Mouse (Mus musculus) midbrain, embryonic 10.5 days (tissue): ENCODE data around the gene Pdcd5. TPM values are rescaled to one million over a fixed set of nuclear protein-coding genes. Genes with fewer than 3 reads are reported as not detected.
A peak's percentile ranks its signal among the peaks of the same experiment; 100 is the strongest.

Source experiments
- DNase-seq: peaks from one replicate; pipeline ENCODE4 v3.0.0-alpha.2; 2017; ENCODE audit warnings: low spot score
- H3K27ac ChIP-seq: fragments of 300-500 bp; sonication (generic); replicated peaks from 2 replicates; pipeline ENCODE4 v1.5.1; 2016; ENCODE audit warnings: mild to moderate bottlenecking
- H3K27me3 ChIP-seq: fragments of 300-500 bp; sonication (generic); 2 replicates; pipeline ENCODE4 v1.6.1; 2016; ENCODE audit warnings: low read depth, mild to moderate bottlenecking; ENCODE audit not compliant: poor library complexity, severe bottlenecking
- H3K36me3 ChIP-seq: fragments of 300-500 bp; sonication (generic); 2 replicates; pipeline ENCODE4 v1.6.1; 2016; ENCODE audit warnings: mild to moderate bottlenecking, moderate library complexity
- H3K4me1 ChIP-seq: fragments of 300-500 bp; sonication (generic); 2 replicates; pipeline ENCODE4 v1.6.1; 2016
- H3K4me3 ChIP-seq: fragments of 300-500 bp; sonication (generic); 2 replicates; pipeline ENCODE4 v1.5.1; 2016; ENCODE audit warnings: mild to moderate bottlenecking, moderate library complexity
- H3K9me3 ChIP-seq: fragments of 300-500 bp; sonication (generic); replicated peaks from 2 replicates; pipeline ENCODE4 v1.6.1; 2016; ENCODE audit warnings: mild to moderate bottlenecking
- WGBS: fragments of 180-500 bp; shearing (Covaris S2); methylation state at CpG from one replicate; pipeline ENCODE4 v1.1.7; 2016; 5-methylcytosine and 5-hydroxymethylcytosine counted together
- polyA plus RNA-seq: library from polyadenylated mRNA; unstranded; fragments of >200 nt; fragmentation: Nextera tagmentation; extraction: Ambion mirVana; gene quantifications from 2 replicates; pipeline ENCODE4 v1.2.1, GENCODE M21; 2016

The Pdcd5 gene
- 307 and 342 TPM in 2 replicates for polyA plus RNA-seq

DNA sequence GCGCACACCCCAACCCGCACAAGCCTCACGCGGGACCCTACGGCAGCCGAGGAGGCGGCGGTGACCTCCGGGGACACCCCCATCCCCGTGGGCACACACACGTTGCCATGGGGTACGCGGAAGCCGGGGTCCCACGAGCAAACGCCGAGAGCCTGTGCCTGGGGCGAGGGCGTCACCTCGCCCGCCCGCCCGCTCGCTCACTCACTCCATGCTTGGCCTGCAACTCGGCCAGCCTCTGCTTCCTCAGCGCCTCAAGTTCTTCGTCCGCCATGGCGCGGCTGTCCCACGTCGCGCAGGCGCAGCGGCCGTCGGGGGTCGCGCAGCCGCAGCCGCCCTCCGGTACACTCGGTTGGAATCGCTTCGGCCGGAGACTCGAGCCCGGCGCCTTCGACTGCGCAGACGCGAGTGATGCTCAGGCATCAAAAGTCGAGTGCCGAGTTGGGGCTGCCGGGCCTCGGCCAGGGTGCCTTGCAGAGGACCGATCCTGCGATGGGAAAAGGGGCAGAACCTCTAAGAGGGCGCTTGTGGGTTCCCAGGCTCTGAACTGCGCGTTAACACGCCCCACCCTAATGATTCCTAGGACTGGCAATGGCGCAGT lies at the start of gene Pdcd5:
Gene Pdcd5, minus strand, starts transcription at position 421 of the 598 bp plus-strand sequence.
- Histone ChIP-seq H3K27ac (peak within 1 kb of the TSS; percentile 94), H3K36me3 (peaks cover 38% of the 10 kb centered on the region), H3K4me3 (peak within 1 kb of the TSS; percentile 96), H3K9me3 (peaks cover 9% of the 10 kb centered on the region), H3K4me1 (peaks cover 18% of the 10 kb centered on the region), H3K27me3 (no peaks in the 10 kb centered on the region)
- peak; percentile 98 for DNase-seq
- under 1% methylated on average over 64 of the region's 64 CpGs for WGBS

DNA sequence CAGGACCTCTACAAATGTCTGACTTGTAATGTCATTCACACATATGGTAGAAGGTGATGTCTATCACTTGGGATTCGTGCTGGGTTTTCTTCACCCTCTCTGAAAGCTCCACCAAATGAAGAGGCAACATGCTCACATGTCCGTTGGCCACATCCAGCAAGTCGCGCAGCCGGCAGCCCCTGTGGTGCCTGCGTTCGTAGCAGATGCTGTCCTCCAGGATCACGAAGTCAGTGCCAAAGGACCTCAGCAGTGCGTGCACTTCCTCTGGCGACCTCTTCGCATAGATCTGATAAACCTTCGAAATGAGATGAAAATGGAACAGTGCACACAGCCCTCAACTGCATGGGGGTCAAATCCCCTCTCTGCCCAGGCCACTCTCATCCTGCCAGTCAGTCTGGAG lies 45.3 kb upstream of the Pdcd5 start:
- H3K27ac ChIP-seq: no peak overlapping the region
- no peaks in the 10 kb centered on the region for H3K27me3 ChIP-seq
- peaks cover 9% of the 10 kb centered on the region for H3K4me1 ChIP-seq
- WGBS: 95% methylated on average over 12 of the region's 12 CpGs
- H3K4me3 ChIP-seq: no peak overlapping the region
- no peaks in the 10 kb centered on the region for H3K9me3 ChIP-seq
- DNase-seq: no peak
- H3K36me3 ChIP-seq: peaks cover 82% of the 10 kb centered on the region

GRCm38 (mm10) chr7:35692117-35692516 lies 44.8 kb upstream of the Pdcd5 start:
- H3K4me3 ChIP-seq: no peak overlapping the region
- peaks cover 78% of the 10 kb centered on the region for H3K36me3 ChIP-seq
- H3K27ac ChIP-seq: no peak overlapping the region
- WGBS: 90% methylated on average over 14 of the region's 14 CpGs
- no peaks in the 10 kb centered on the region for H3K27me3 ChIP-seq
- no peak for DNase-seq
- no peaks in the 10 kb centered on the region for H3K9me3 ChIP-seq
- peaks cover 14% of the 10 kb centered on the region for H3K4me1 ChIP-seq

- Histone ChIP-seq H3K27me3 (no peaks in the 10 kb centered on the region), H3K4me3 (no peak overlapping the region), H3K36me3 (peaks cover 49% of the 10 kb centered on the region), H3K9me3 (no peaks in the 10 kb centered on the region), H3K4me1 (peaks cover 38% of the 10 kb centered on the region), H3K27ac (no peak overlapping the region)
- no peak for DNase-seq
- WGBS: 94% methylated on average over 11 of the region's 11 CpGs
Measured at GRCm38 (mm10) chr7:35688781-35689349, 41.5 kb upstream of the Pdcd5 start.

- H3K27ac ChIP-seq: 0 out of 2 replicates have a peak overlapping the region, but pooled peaks have one; percentile 20
Measured at GRCm38 (mm10) chr7:35688276-35688675, 41.0 kb upstream of the Pdcd5 start.

DNA sequence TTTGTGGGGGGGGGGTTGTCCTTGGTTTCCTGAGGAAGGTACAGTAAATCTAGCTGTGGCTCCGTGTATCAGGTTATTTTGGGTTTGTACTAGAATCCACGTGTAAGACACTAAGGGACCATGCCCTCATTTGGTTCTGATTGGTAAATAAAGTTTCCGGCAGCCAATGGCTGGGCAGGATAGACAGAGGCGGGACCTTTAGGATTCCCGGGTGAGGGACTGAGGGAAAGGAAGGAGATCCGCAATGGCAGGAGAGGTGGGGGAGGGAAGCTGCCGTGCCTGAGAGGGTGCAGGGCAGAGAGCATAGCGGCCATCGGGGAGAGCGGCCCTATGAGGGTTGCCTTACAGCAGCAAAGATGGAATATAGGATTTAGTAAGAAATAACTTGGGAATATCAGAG lies 39.9 kb upstream of the Pdcd5 start:
- Histone ChIP-seq H3K27ac (0 out of 2 replicates have a peak overlapping the region, but pooled peaks have one; percentile 20), H3K4me1 (peaks cover 44% of the 10 kb centered on the region), H3K4me3 (0 out of 2 replicates have a peak overlapping the region, but pooled peaks have one; percentile 19), H3K9me3 (no peaks in the 10 kb centered on the region), H3K36me3 (peaks cover 37% of the 10 kb centered on the region), H3K27me3 (no peaks in the 10 kb centered on the region)
- DNase-seq: peak; percentile 47
- WGBS: 26% methylated on average over 10 of the region's 10 CpGs

More at GRCm38 (mm10) chr7:35688276-35688675, 41.0 kb upstream of the Pdcd5 start:
- peaks cover 45% of the 10 kb centered on the region for H3K36me3 ChIP-seq
- no peaks in the 10 kb centered on the region for H3K9me3 ChIP-seq
- no peaks in the 10 kb centered on the region for H3K27me3 ChIP-seq
- H3K4me1 ChIP-seq: peaks cover 44% of the 10 kb centered on the region
- no peak overlapping the region for H3K4me3 ChIP-seq
- no peak for DNase-seq
- WGBS: 70% methylated on average over 9 of the region's 9 CpGs

DNA sequence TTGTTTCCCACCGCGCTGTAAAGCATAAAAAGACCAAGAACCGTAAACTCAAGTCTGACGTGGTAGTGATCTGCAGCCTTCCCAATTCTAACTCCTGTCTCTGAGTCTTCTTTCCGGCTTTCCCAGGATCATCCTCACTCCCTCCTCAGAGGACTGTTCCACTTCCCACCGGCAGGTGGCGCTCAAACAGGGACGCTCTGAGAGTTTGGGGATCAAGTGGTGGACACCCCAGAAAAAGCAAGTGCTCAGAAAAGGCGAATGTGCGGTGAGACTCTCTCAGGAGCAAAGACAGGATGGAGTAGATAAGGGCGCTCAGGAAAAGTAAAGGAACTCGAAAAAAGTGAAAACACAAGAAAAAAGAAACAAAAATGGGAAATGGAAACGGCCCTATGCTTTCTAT lies 39.4 kb upstream of the Pdcd5 start:
- Histone ChIP-seq H3K27me3 (no peaks in the 10 kb centered on the region), H3K4me1 (peaks cover 44% of the 10 kb centered on the region), H3K36me3 (peaks cover 32% of the 10 kb centered on the region), H3K27ac (peak overlapping the region; percentile 7; the same call in 1 of the 2 replicates), H3K9me3 (no peaks in the 10 kb centered on the region), H3K4me3 (0 out of 2 replicates have a peak overlapping the region, but pooled peaks have one; percentile 19)
- DNase-seq: peak; percentile 66
- 30% methylated on average over 13 of the region's 13 CpGs for WGBS

DNA sequence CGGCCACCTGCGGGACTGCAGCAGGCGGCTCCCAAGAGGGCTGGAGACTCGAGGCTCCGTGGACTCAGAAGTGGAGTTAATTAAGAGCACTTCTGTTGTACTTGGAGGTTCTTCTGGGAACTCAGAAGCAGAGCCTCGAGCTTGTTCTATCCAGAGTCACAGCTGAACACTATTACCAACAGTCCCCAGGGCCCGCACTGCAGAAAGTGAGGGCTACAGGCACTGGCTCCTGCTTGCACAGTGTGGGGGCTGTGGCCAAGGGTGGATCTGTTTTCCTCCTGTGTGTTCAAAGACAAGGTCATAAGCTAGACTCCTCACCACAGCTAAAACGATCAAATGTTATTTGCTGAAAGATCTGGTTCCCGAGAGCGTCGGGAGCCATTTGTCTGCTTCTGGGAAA lies 38.9 kb upstream of the Pdcd5 start:
- H3K4me3 ChIP-seq: no peak overlapping the region
- H3K4me1 ChIP-seq: peaks cover 44% of the 10 kb centered on the region
- no peak for DNase-seq
- H3K9me3 ChIP-seq: no peaks in the 10 kb centered on the region
- peak overlapping the region; percentile 7; the same call in 1 of the 2 replicates for H3K27ac ChIP-seq
- peaks cover 27% of the 10 kb centered on the region for H3K36me3 ChIP-seq
- WGBS: 73% methylated on average over 11 of the region's 11 CpGs
- no peaks in the 10 kb centered on the region for H3K27me3 ChIP-seq

- Histone ChIP-seq H3K9me3 (no peaks in the 10 kb centered on the region), H3K36me3 (0 out of 2 replicates have a peak, but pooled peaks cover 3% of the 10 kb centered on the region), H3K27ac (peak overlapping the region; percentile 42; the same call in 1 of the 2 replicates), H3K4me1 (peaks cover 44% of the 10 kb centered on the region), H3K27me3 (no peaks in the 10 kb centered on the region), H3K4me3 (no peak overlapping the region)
- no peak for DNase-seq
- WGBS: 90% methylated on average over 6 of the region's 6 CpGs
Measured at GRCm38 (mm10) chr7:35683409-35684122, 36.2 kb upstream of the Pdcd5 start.

DNA sequence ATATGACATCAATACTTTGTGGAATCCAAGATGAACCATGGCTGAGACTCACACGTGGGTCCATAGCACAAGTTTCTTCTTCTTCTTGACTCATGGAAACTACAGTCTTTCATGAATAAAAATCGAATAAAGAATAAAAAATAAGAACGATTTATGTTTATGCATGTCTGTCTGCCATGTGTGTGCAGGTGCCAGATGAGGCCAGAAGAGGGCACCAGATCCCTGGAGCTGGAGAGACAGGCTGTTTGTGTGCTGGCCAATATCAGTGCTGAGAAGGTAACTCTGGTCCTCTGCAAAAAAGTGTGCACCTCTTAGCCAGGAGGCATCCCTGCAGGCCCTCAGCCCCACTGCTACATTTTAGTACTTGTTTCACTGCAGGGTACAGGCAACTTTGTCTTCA lies 34.2 kb upstream of the Pdcd5 start:
- 74% methylated on average over 3 of the region's 3 CpGs for WGBS
- H3K4me1 ChIP-seq: peaks cover 24% of the 10 kb centered on the region

DNA sequence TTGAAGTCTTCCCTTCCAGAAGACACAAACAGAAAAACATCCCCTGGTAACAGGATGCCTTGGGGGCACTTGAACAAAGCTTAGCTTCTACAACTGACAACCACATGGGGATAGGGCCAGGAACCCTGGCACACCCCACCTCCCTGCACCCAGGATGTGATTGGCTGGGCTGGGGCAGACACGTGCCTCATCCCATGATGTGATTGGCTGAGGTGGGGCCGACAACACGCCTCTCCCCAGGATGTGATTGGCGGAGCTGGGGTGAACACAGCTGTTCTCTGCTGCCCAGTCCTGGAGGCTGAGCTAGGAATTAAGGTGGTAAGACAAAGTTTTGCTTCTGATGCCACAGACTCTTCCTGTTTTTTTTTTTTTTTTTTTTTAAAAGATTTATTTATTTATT lies 31.7 kb upstream of the Pdcd5 start:
- Histone ChIP-seq H3K4me3 (no peak overlapping the region), H3K36me3 (0 out of 2 replicates have a peak, but pooled peaks cover 3% of the 10 kb centered on the region), H3K9me3 (peaks cover 12% of the 10 kb centered on the region; the same call in 1 of the 2 replicates), H3K4me1 (peaks cover 7% of the 10 kb centered on the region), H3K27me3 (no peaks in the 10 kb centered on the region), H3K27ac (no peak overlapping the region)
- DNase-seq: no peak
- WGBS: 83% methylated on average over 4 of the region's 4 CpGs

More for the DNA sequence above, 34.2 kb upstream of the Pdcd5 start:
- no peak for DNase-seq
- H3K27ac ChIP-seq: no peak overlapping the region
- peaks cover 12% of the 10 kb centered on the region; the same call in 1 of the 2 replicates for H3K9me3 ChIP-seq
- 0 out of 2 replicates have a peak, but pooled peaks cover 3% of the 10 kb centered on the region for H3K36me3 ChIP-seq
- no peaks in the 10 kb centered on the region for H3K27me3 ChIP-seq
- no peak overlapping the region for H3K4me3 ChIP-seq

GRCm38 (mm10) chr7:35668066-35669041 lies 21.0 kb upstream of the Pdcd5 start:
- H3K4me3 ChIP-seq: peak overlapping the region; percentile 30
- H3K27me3 ChIP-seq: peaks cover 6% of the 10 kb centered on the region; the same call in 1 of the 2 replicates
- WGBS: 20% methylated on average over 18 of the region's 18 CpGs
- no peaks in the 10 kb centered on the region for H3K36me3 ChIP-seq
- peak; percentile 85 for DNase-seq
- H3K9me3 ChIP-seq: no peaks in the 10 kb centered on the region
- H3K27ac ChIP-seq: peak overlapping the region; percentile 94
- H3K4me1 ChIP-seq: peaks cover 67% of the 10 kb centered on the region
